8 mouse cellular contexts compared by ENCODE assay signal in genomic region chr3:138144060-138144641, GRCm38 (mm10). TPM values are rescaled to one million over a fixed set of nuclear protein-coding genes. Genes with fewer than 3 reads are reported as not detected.
DNase-seq lines count a peak whose midpoint lies in the region; ATAC-seq and TF ChIP-seq lines count a peak whose summit lies in the region.

No protein-coding gene starts in this region.

- H3K4me3 ChIP-seq in kidney, adult 2 months (ENCODE audit: insufficient read depth, low read depth, low read length) = peak overlapping the region; percentile 83
- H3K4me3 ChIP-seq in hindbrain, embryonic 12.5 days = peak overlapping the region; percentile 63
- H3K4me3 ChIP-seq in midbrain, embryonic 15.5 days = peak overlapping the region; percentile 72

- H3K27ac ChIP-seq in kidney, adult 2 months (ENCODE audit: insufficient read depth, low read depth, low read length) = peak overlapping the region; percentile 95
- peak overlapping the region; percentile 97 for H3K27ac ChIP-seq in hindbrain, embryonic 12.5 days
- peak overlapping the region; percentile 98 for H3K27ac ChIP-seq in midbrain, embryonic 15.5 days

- under 1% methylated on average over 18 of the region's 18 CpGs for WGBS in kidney, adult 2 months
- under 1% methylated on average over 18 of the region's 18 CpGs for WGBS in hindbrain, embryonic 12.5 days
- WGBS in midbrain, embryonic 15.5 days = under 1% methylated on average over 18 of the region's 18 CpGs

- no peaks in the 10 kb centered on the region for H3K27me3 ChIP-seq in kidney, adult 2 months (replicated peaks; ENCODE audit: control insufficient read depth, insufficient read depth, low read length)
- no peaks in the 10 kb centered on the region for H3K27me3 ChIP-seq in hindbrain, embryonic 12.5 days
- no peaks in the 10 kb centered on the region for H3K27me3 ChIP-seq in midbrain, embryonic 15.5 days (replicated peaks)

- H3K4me1 ChIP-seq in kidney, adult 2 months (ENCODE audit: control insufficient read depth, insufficient read depth, low read length) = peaks cover 3% of the 10 kb centered on the region; the same call in 1 of the 2 replicates
- H3K4me1 ChIP-seq in hindbrain, embryonic 12.5 days = peaks cover 4% of the 10 kb centered on the region; the same call in 1 of the 2 replicates
- peaks cover 5% of the 10 kb centered on the region for H3K4me1 ChIP-seq in midbrain, embryonic 15.5 days

- TF ChIP-seq CTCF in kidney, adult 2 months (conservative IDR thresholded peaks at IDR 0.05; ENCODE audit: insufficient read depth, insufficient read length, low read depth, low read length) = no peak

- H3K4me2 ChIP-seq in hindbrain, embryonic 12.5 days (replicated peaks) = peak overlapping the region; percentile 62
- H3K4me2 ChIP-seq in midbrain, embryonic 15.5 days = peak overlapping the region; percentile 75

- H3K9ac ChIP-seq in hindbrain, embryonic 12.5 days = peak overlapping the region; percentile 68
- peak overlapping the region; percentile 81 for H3K9ac ChIP-seq in midbrain, embryonic 15.5 days

- H3K36me3 ChIP-seq in kidney, adult 2 months (ENCODE audit: control insufficient read depth, insufficient read depth, low read length) = no peaks in the 10 kb centered on the region
- 0 out of 2 replicates have a peak, but pooled peaks cover 3% of the 10 kb centered on the region for H3K36me3 ChIP-seq in hindbrain, embryonic 12.5 days
- no peaks in the 10 kb centered on the region for H3K36me3 ChIP-seq in midbrain, embryonic 15.5 days (replicated peaks)

- no peak for TF ChIP-seq POLR2A in kidney, adult 2 months (IDR thresholded peaks at IDR 0.05; ENCODE audit: low read depth, low read length)

- no peak for DNase-seq in kidney, adult 2 months
- DNase-seq in kidney, adult 9 months = no peak
- DNase-seq in T-cell, adult 2 months (ENCODE audit: low spot score) = peak; percentile 8
- no peak for DNase-seq in left cerebral cortex, adult 18-20 months (ENCODE audit: low spot score in 2 of 2)
- no peak for DNase-seq in cerebellum, adult 18-20 months
- DNase-seq in urinary bladder, postnatal 36 days (ENCODE audit: low spot score in 2 of 2) = no peak

- H3K9me3 ChIP-seq in hindbrain, embryonic 12.5 days (replicated peaks) = no peaks in the 10 kb centered on the region
- no peaks in the 10 kb centered on the region for H3K9me3 ChIP-seq in midbrain, embryonic 15.5 days

- ATAC-seq in hindbrain, embryonic 12.5 days (ENCODE audit: low FRiP score) = no peak
- ATAC-seq in midbrain, embryonic 15.5 days (replicated peaks) = peak; percentile 1; the same call in 1 of the 2 replicates

RNA-seq across cellular contexts. Expression of gene Mttp, which starts 0.6 kb away (rescaled TPM):
- 6.0 and 6.9 TPM in 2 replicates for polyA plus RNA-seq in kidney, adult 2 months (2012; rRNA removed)
- polyA plus RNA-seq in hindbrain, embryonic 12.5 days (2016; fragmentation: Nextera tagmentation; extraction: Ambion mirVana) = 10.0 and 11.1 TPM in 2 replicates
- 8.3 and 10.9 TPM in 2 replicates for polyA plus RNA-seq in midbrain, embryonic 15.5 days (2015; fragmentation: Nextera tagmentation; extraction: Ambion mirVana)
- 1 to 10 TPM; 6.1 to 8.5 TPM for total RNA-seq in left cerebral cortex, adult 18-20 months (2021)

RNA-seq across cellular contexts. Expression of gene Trmt10a, which starts 0.9 kb away (rescaled TPM):
- 1.5 and 2.0 TPM in 2 replicates for polyA plus RNA-seq in kidney, adult 2 months (2012; rRNA removed)
- 11.8 and 11.9 TPM in 2 replicates for polyA plus RNA-seq in hindbrain, embryonic 12.5 days (2016; fragmentation: Nextera tagmentation; extraction: Ambion mirVana)
- polyA plus RNA-seq in midbrain, embryonic 15.5 days (2015; fragmentation: Nextera tagmentation; extraction: Ambion mirVana) = 6.5 and 7.3 TPM in 2 replicates
- 1 to 10 TPM; 4.0 to 4.9 TPM for total RNA-seq in left cerebral cortex, adult 18-20 months (2021)

RNA-seq across cellular contexts. Expression of gene 4930579F01Rik, which starts 49.5 kb away (rescaled TPM):
- 0.31 TPM in 1 of 2 replicates, not detected in the other for polyA plus RNA-seq in kidney, adult 2 months (2012; rRNA removed)
- not detected in 2 replicates for polyA plus RNA-seq in hindbrain, embryonic 12.5 days (2016; fragmentation: Nextera tagmentation; extraction: Ambion mirVana)
- polyA plus RNA-seq in midbrain, embryonic 15.5 days (2015; fragmentation: Nextera tagmentation; extraction: Ambion mirVana) = not detected in 2 replicates
- total RNA-seq in left cerebral cortex, adult 18-20 months (2021) = not detected
